Mouse (Mus musculus) mesoderm, embryonic 11.5 days (tissue): ENCODE results near the gene Ccdc13.

ENCODE experiments used
- DNase-seq: peaks from one replicate; pipeline ENCODE4 v3.0.0-alpha.2; 2012; ENCODE audit warnings: low read depth, low spot score

Ccdc13 gene

GRCm38 (mm10) chr9:121846526-121847118 is 7.4 kb upstream of the Ccdc13 start:
- peak; percentile 69 for DNase-seq

DNA sequence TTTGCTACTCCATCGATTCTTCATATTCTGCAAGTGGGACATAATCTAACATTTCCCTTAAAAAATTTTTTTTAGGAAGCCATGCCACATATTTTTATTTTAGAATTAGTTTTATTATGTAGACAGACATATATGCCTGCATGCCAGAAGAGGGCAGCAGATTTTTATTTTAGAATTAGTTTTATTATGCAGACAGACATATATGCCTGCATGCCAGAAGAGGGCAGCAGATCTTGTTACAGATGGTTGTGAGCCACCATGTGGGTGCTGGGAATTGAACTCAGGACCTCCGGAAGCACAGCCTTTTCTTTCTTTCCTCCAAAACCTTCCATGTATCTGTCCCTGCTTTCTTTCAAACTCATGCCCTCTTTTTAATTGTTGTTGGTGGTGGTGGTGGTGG is 3.7 kb upstream of the Ccdc13 start:
- DNase-seq = no peak

DNA sequence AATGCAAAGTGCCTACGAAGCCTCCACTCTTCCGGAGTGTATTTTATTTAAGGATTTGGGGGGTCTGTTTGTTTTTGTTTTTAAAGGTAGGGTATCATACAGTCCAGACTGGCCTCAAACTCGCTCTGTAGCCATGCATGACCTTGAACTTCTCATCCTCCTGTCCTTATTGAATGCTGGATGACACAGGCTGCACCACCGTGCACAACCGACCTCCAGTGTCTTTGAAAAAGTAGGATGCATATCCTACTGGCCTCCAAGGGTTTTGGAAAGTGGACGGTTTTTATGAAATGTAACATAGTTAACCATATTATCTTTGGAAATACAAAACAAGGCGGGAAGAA is 333 bp upstream of the Ccdc13 start:
- no peak for DNase-seq

- DNase-seq = no peak
Measured at GRCm38 (mm10) chr9:121838008-121838407, 1.3 kb downstream of the Ccdc13 start.

DNA sequence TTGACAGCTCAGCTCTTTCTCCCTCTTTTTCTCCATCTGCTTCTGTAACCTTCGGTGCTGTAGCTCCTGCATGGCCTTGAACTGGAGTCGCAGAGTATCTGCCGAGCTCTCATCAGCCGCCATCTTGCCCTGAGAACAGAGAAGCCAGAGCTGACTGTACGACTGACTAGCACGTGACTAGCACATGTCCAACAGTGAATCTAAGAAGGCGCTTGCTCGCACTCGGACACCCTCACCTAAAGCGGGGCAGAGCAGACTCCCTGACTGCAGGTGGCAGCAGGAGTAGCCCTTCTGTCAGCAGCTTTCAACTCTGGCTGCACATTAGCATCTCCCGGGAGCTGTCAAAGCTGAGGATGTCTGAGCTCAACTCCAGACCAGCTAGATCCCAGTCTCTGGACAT is 5.4 kb downstream of the Ccdc13 start:
- DNase-seq = no peak

DNA sequence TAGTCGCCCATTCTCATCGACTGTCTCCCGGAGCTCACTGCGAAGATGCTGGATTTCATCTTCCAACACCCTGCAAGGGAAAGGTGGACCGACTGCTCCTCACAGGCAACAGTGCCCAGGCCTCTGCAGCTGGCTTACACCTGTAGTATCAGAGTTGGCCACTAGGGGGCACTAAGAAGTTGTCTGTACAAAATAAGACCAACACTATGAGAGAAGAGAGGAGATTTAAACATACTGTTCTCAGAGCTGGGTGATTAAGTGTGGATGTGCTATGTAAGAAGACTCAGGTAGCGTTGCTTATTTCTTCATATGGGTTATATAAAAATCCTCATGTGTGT is 8.3 kb downstream of the Ccdc13 start:
- DNase-seq = peak; percentile 83

GRCm38 (mm10) chr9:121830243-121830955 is 8.9 kb downstream of the Ccdc13 start:
- DNase-seq = peak; percentile 39

DNA sequence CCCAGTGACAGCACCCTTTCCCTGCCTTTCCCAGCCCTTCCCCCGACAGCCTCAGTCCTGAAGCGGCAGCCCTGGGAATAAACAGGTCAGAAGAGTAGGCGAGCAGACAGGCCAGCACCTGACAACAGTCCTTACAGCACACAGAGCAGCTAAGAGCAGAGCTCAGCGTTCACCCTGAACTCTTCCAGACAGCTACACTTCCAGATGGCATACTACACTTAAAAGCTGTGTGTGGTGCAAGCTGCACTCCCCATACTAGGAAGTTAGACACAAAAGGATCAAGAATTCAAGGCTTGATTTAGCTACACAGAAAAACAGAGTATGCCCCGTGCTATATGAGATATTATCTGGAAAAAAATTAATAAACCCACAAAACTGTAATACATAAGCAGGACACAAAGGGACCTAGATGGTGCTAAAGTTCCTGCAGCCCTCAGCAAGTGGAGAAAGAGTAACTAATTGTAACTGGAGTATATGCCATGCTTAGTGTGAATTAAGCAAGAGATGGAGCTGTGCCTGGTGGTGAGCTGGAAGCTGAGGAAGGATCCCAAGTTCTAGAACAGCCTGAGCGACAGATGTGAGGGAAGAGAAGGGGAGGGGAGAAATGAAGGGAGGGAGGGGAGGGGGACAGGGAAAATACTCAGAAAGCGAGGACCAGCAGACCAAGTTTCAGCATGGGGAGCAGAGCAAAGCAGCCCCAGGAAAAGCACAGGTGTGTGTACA is 9.8 kb downstream of the Ccdc13 start:
- no peak for DNase-seq

GRCm38 (mm10) chr9:121828314-121828713 is 10.9 kb downstream of the Ccdc13 start:
- DNase-seq = no peak

DNA sequence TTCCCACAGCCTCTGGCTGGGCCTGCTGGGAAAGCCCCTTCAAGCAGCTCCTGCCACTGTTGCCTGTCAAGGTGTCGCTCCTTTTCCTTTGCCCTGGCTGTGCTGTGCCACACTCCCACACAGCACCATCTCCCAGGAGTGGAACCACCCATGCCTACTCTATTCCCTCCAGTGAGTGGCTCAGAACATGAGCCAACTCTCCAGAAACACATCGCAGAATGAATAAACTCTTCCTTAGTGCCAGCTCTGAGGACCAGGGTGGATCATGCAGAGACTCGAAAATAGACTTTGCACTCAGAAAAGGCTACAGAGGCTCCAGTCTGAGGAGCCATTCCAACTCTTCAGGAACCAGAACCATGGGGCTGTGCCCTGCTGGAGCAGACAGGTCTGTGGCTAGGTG is 12.9 kb downstream of the Ccdc13 start:
- DNase-seq = no peak

GRCm38 (mm10) chr9:121823991-121824390 is 15.3 kb downstream of the Ccdc13 start:
- no peak for DNase-seq

GRCm38 (mm10) chr9:121823051-121823450 is 16.2 kb downstream of the Ccdc13 start:
- DNase-seq = no peak

DNA sequence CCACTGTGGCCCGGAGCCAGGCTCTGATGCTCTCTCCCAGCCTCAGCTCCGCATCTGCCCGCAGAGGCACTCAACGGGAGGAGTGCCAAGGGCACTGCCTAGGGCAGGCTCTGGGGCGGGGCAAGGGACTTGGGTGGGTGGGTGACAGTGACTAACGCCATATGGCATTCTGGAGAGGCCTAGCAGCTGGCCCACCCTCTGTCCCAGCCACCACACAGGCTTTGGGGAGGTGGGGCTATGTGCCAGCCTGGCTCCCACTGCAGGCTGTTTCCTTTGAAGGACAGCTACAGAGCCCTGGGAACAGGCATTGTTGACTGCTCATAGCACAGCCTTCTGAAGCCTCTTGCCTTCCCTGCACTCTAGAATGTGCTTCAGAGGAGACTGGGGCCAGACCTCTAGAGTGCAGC is 16.7 kb downstream of the Ccdc13 start:
- no peak for DNase-seq

GRCm38 (mm10) chr9:121820765-121821164 is 18.5 kb downstream of the Ccdc13 start:
- DNase-seq = no peak

- DNase-seq = no peak
Measured at GRCm38 (mm10) chr9:121819771-121820471, 19.3 kb downstream of the Ccdc13 start.

DNA sequence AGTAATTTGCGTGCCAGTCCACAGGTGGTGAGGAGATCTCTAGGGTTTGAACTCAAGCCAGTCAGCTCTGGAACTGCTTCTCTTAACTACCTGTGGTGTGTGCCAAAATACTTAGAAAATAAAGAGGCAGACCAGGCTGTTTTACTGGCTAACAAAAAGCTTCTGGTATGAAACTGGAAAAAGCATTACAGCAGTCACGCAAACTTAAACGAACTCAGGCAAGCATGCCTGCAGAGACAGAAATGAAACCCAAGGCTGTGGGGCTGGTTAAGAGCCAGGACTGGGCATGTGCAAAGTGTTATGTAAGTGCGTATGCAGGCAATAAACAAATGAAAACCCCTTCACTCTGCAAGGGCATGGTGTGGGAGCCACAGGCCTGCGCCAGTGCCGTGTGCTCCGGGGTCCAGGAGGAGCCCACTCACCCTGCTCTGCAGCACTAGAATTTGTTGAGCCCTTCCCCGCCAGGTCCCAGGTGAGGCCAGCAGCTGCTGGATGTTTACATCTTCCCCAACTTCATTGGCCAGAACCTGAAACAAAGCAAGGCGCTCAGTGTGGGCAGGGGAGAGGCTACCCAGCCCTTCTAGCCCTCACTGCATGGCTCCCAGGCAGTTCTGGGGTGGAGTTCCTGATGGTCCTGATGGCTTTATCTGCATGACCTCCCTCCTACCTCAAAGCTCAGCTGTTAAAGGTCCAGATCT is 20.0 kb downstream of the Ccdc13 start:
- DNase-seq = no peak

- DNase-seq = no peak
Measured at GRCm38 (mm10) chr9:121815183-121815582, 24.1 kb downstream of the Ccdc13 start.

- DNase-seq = peak; percentile 44
Measured at GRCm38 (mm10) chr9:121810081-121810821, 29.0 kb downstream of the Ccdc13 start.

- no peak for DNase-seq
Measured at GRCm38 (mm10) chr9:121808511-121808910, 30.8 kb downstream of the Ccdc13 start.

- no peak for DNase-seq
Measured at GRCm38 (mm10) chr9:121807947-121808346, 31.3 kb downstream of the Ccdc13 start.

DNA sequence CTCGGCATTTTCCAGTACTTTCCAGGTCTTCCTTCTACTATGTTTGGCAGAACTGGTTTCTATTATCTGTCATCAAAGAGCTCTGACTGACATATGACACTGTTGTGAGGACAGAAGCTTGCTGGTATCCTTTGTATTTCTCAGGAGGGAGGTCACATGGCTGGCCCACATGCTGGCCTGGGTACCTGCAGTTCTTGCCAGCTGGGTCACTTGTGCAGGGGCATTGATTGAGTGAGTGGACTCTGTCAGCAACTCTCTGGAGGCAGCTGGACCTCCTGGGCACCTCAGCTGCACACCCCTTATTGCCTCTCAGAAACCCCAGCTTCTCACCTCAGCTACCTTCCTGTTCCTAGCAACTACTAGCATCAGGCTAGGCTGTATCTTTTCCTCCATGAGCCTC is 31.7 kb downstream of the Ccdc13 start:
- no peak for DNase-seq
